Mouse (Mus musculus): Measurements from ENCODE around the gene Cd200r2. TPM values are rescaled to one million over a fixed set of nuclear protein-coding genes. Genes with fewer than 3 reads are reported as not detected.
A peak's percentile ranks its signal among the peaks of the same experiment; 100 is the strongest.

Cd200r2 gene
- total and polyA plus RNA-seq, 2 experiments: 0.09 TPM; not detected in 1

DNA sequence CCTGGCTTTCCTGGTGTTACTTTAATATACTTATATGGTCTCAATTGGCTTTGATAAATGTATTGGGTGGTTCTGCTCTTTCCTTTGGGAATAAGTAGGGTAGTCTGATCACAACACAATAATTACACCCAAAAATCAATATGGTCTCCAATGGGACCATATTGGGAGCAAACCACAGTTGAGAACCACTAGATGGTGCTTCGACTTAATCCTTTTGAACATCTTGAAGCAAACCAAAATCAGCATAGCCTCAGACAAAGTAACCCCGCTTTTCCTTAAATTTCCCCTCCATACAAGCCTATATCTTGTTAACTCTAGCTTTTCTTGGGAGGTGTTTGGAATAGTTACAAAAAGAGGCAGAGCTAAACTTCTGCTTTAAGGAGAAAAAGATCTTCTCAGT lies 95.4 kb downstream of the Cd200r2 start:
- 70% methylated on average over 2 of the region's 2 CpGs for WGBS
- no peak overlapping the region for H3K9ac ChIP-seq (ENCODE audit: low read depth, low read length)
- no peak overlapping the region for H3K27ac ChIP-seq (replicated peaks; ENCODE audit: insufficient read depth, low read depth, low read length)
- peaks cover 2% of the 10 kb centered on the region; the same call in 1 of the 2 replicates for H3K4me1 ChIP-seq (ENCODE audit: control insufficient read depth, insufficient read depth, low read length)
- H3K36me3 ChIP-seq (ENCODE audit: control insufficient read depth, insufficient read depth, low read length): no peaks in the 10 kb centered on the region
- H3K27me3 ChIP-seq (ENCODE audit: control insufficient read depth, insufficient read depth, low read length): no peaks in the 10 kb centered on the region
- no peak for TF ChIP-seq CTCF (IDR thresholded peaks at IDR 0.05; ENCODE audit: low read depth, low read length)
- no peak for TF ChIP-seq POLR2A (IDR thresholded peaks at IDR 0.05; ENCODE audit: extremely low read depth, insufficient read depth, low read length)
- DNase-seq (ENCODE audit: extremely low read depth, low read depth, low spot score): no peak
- no peaks in the 10 kb centered on the region for H3K79me2 ChIP-seq (ENCODE audit: control insufficient read depth, insufficient read depth, low read length)
- no peak overlapping the region for H3K4me3 ChIP-seq (ENCODE audit: insufficient read depth, low read depth, low read length)

GRCm38 (mm10) chr16:44962777-44963176 lies 95.9 kb downstream of the Cd200r2 start:
- Histone ChIP-seq H3K27ac (replicated peaks; ENCODE audit: insufficient read depth, low read depth, low read length) (0 out of 2 replicates have a peak overlapping the region, but pooled peaks have one; percentile 8), H3K79me2 (ENCODE audit: control insufficient read depth, insufficient read depth, low read length) (no peaks in the 10 kb centered on the region), H3K4me1 (ENCODE audit: control insufficient read depth, insufficient read depth, low read length) (peaks cover 2% of the 10 kb centered on the region; the same call in 1 of the 2 replicates), H3K4me3 (ENCODE audit: insufficient read depth, low read depth, low read length) (no peak overlapping the region), H3K36me3 (ENCODE audit: control insufficient read depth, insufficient read depth, low read length) (no peaks in the 10 kb centered on the region), H3K9ac (ENCODE audit: low read depth, low read length) (no peak overlapping the region), H3K27me3 (ENCODE audit: control insufficient read depth, insufficient read depth, low read length) (no peaks in the 10 kb centered on the region)
- TF ChIP-seq CTCF (IDR thresholded peaks at IDR 0.05; ENCODE audit: low read depth, low read length): no peak
- no peak for TF ChIP-seq POLR2A (IDR thresholded peaks at IDR 0.05; ENCODE audit: extremely low read depth, insufficient read depth, low read length)
- DNase-seq (ENCODE audit: extremely low read depth, low read depth, low spot score): peak; percentile 51
- 68% methylated on average over 2 of the region's 2 CpGs for WGBS

DNA sequence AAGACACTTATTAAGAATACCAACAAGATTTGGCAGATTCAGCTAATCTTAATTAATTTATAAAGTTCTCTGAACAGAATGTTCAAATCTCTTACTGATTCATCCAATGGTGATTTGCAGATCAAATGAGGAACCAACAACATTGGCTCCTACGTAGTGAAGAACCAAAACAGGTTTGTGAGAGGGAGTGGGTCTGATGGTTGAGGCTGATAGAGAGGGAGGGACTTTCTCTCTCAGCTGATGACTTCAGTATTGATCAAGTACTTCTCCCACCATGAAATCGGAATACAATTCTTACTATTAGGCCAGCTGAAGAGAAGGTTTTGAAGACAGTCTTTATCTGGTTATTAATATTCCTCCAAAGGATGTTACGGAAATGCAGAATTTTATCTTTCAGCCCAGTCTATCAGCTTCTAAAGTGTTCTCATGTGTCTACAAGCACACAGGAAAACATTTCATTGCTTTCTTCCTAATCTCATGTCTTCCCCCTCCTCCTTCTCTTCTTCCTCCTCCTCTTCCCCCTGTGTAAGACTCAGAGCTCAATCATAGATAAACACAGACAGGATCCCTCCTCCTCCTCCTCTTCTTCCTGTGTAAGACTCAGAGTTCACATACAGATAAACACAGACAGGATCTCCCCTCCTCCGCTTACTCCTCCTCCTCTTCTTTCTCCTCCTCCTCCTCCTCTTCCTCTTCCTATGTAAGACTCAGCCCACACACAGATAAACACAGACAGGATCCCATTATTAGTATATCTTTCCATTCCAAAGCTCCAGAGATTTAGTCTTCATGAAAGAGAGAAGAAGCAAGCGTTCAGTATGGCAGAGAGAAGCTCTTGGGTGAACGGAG lies 97.9 kb downstream of the Cd200r2 start:
- no peak overlapping the region for H3K27ac ChIP-seq (replicated peaks; ENCODE audit: insufficient read depth, low read depth, low read length)
- 71% methylated on average over 6 of the region's 6 CpGs for WGBS
- H3K36me3 ChIP-seq (ENCODE audit: control insufficient read depth, insufficient read depth, low read length): no peaks in the 10 kb centered on the region
- no peak overlapping the region for H3K9ac ChIP-seq (ENCODE audit: low read depth, low read length)
- no peak overlapping the region for H3K4me3 ChIP-seq (ENCODE audit: insufficient read depth, low read depth, low read length)
- peaks cover 2% of the 10 kb centered on the region; the same call in 1 of the 2 replicates for H3K4me1 ChIP-seq (ENCODE audit: control insufficient read depth, insufficient read depth, low read length)
- no peak for TF ChIP-seq CTCF (IDR thresholded peaks at IDR 0.05; ENCODE audit: low read depth, low read length)
- no peak for TF ChIP-seq POLR2A (IDR thresholded peaks at IDR 0.05; ENCODE audit: extremely low read depth, insufficient read depth, low read length)
- H3K79me2 ChIP-seq (ENCODE audit: control insufficient read depth, insufficient read depth, low read length): no peaks in the 10 kb centered on the region
- no peaks in the 10 kb centered on the region for H3K27me3 ChIP-seq (ENCODE audit: control insufficient read depth, insufficient read depth, low read length)
- DNase-seq (ENCODE audit: extremely low read depth, low read depth, low spot score): peak; percentile 17

GRCm38 (mm10) chr16:44965428-44965827 lies 98.5 kb downstream of the Cd200r2 start:
- Histone ChIP-seq H3K27ac (replicated peaks; ENCODE audit: insufficient read depth, low read depth, low read length) (no peak overlapping the region; the same call in 1 of the 2 replicates), H3K4me3 (ENCODE audit: insufficient read depth, low read depth, low read length) (no peak overlapping the region), H3K4me1 (ENCODE audit: control insufficient read depth, insufficient read depth, low read length) (peaks cover 2% of the 10 kb centered on the region; the same call in 1 of the 2 replicates), H3K36me3 (ENCODE audit: control insufficient read depth, insufficient read depth, low read length) (no peaks in the 10 kb centered on the region), H3K27me3 (ENCODE audit: control insufficient read depth, insufficient read depth, low read length) (no peaks in the 10 kb centered on the region), H3K9ac (ENCODE audit: low read depth, low read length) (no peak overlapping the region), H3K79me2 (ENCODE audit: control insufficient read depth, insufficient read depth, low read length) (no peaks in the 10 kb centered on the region)
- no peak for DNase-seq (ENCODE audit: extremely low read depth, low read depth, low spot score)
- no peak for TF ChIP-seq CTCF (IDR thresholded peaks at IDR 0.05; ENCODE audit: low read depth, low read length)
- WGBS: 86% methylated on average over 8 of the region's 8 CpGs

Other genes with a start within 250 kb of the Cd200r2 start
- 4.4 and 4.6 TPM in 2 replicates for gene Nepro, start 142.8 kb upstream of the Cd200r2 start, total RNA-seq (2014; rRNA removed)
- gene Nepro, start 142.8 kb upstream of the Cd200r2 start, polyA plus RNA-seq (2012; rRNA removed): 2.1 and 2.4 TPM in 2 replicates
- gene Gtpbp8, start 120.7 kb upstream of the Cd200r2 start, total RNA-seq (2014; rRNA removed): 11.0 and 11.2 TPM in 2 replicates
- 3.7 and 3.8 TPM in 2 replicates for gene Gtpbp8, start 120.7 kb upstream of the Cd200r2 start, polyA plus RNA-seq (2012; rRNA removed)
- gene Cd200r1, start 101.4 kb upstream of the Cd200r2 start, total RNA-seq (2014; rRNA removed): 1.3 and 1.8 TPM in 2 replicates
- gene Cd200r1, start 101.4 kb upstream of the Cd200r2 start, polyA plus RNA-seq (2012; rRNA removed): 0.29 and 0.31 TPM in 2 replicates
- gene Cd200r4, start 55.4 kb upstream of the Cd200r2 start, total RNA-seq (2014; rRNA removed): 0.37 and 0.74 TPM in 2 replicates
- 0.06 and 0.11 TPM in 2 replicates for gene Cd200r4, start 55.4 kb upstream of the Cd200r2 start, polyA plus RNA-seq (2012; rRNA removed)
- 0.18 and 0.27 TPM in 2 replicates for gene Cd200r3, start 76.6 kb downstream of the Cd200r2 start, total RNA-seq (2014; rRNA removed)
- gene Cd200r3, start 76.6 kb downstream of the Cd200r2 start, polyA plus RNA-seq (2012; rRNA removed): not detected in 2 replicates
- 8.2 and 9.3 TPM in 2 replicates for gene Ccdc80, start 226.3 kb downstream of the Cd200r2 start, total RNA-seq (2014; rRNA removed)
- 3.6 and 4.5 TPM in 2 replicates for gene Ccdc80, start 226.3 kb downstream of the Cd200r2 start, polyA plus RNA-seq (2012; rRNA removed)